Comparison of ENCODE assay signal across 9 mouse cellular contexts in the genomic region with DNA sequence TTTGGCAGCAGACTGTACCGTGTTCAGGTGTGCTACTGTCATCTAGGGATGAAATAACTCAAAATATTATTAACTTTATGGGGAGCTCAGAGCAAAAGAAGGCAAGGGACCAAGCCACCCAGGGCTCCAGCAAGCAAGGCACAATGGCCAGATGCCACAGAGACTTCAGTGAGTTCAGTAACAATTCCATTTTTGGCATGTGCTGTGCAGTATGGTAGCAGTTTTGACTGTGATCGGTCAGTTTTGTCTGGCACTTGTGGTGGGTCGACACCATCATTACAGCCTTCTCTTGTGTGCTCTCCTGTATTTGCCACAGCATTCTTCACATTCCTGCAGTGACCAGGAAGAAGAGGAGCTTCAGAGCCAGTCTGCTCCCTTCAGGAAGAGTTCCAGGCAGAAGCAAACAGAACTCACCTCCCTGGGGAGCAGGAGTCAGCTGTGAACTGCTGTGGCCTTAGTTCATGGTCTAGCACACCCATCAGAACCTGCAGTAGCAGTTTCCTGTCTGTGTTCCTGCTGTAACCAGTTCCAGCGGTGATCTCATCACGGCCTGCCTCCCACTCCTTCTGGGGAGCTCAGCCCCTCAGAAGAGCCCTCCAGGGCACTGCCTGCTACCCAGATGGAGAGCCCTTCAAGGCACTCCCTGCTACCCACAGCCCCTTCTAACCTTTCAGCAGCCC. TPM values are rescaled to one million over a fixed set of nuclear protein-coding genes. Genes with fewer than 3 reads are reported as not detected.
DNase-seq lines count a peak whose midpoint lies in the region; ATAC-seq and TF ChIP-seq lines count a peak whose summit lies in the region.
"Had no signal": no experiment of that assay in that cellular context is flagged by ENCODE, and none has a peak within 500 bp of the region (broad histone marks: within the 10 kb centered on the region; RNA-seq: fewer than 3 reads in every experiment).

No protein-coding gene starts in this region.

- peak; percentile 41 for DNase-seq in adrenal gland, adult 2 months
- DNase-seq in adrenal gland, adult 18-20 months (ENCODE audit: low spot score in 2 of 2) = no peak
- peak; percentile 9 for DNase-seq in forelimb bud, embryonic 11.5 days (ENCODE audit: low read depth, low spot score)
- peak; percentile 55 for DNase-seq in lung, postnatal 10 days
- no peak for DNase-seq in layer of hippocampus, adult 8-10 months (ENCODE audit: low spot score in 2 of 2)
- no peak for DNase-seq in layer of hippocampus, adult 18-20 months (ENCODE audit: low spot score in 2 of 2)
- no peak for DNase-seq in left cerebral cortex, adult 9 months (ENCODE audit: low spot score in 2 of 2)

- ATAC-seq in intestine, postnatal 0 days = 0 out of 2 replicates have a peak, but pooled peaks have one; percentile 36

- no peak overlapping the region for H3K9ac ChIP-seq in intestine, postnatal 0 days (ENCODE audit: low read depth, low read length)

- no peaks in the 10 kb centered on the region for H3K9me3 ChIP-seq in intestine, postnatal 0 days (ENCODE audit: control insufficient read depth)
- H3K9me3 ChIP-seq: megakaryocyte, embryonic 14.5 days had no signal

- H3K27me3 ChIP-seq in intestine, postnatal 0 days (replicated peaks; ENCODE audit: control insufficient read depth, insufficient read depth, low read length) = no peaks in the 10 kb centered on the region
- H3K27me3 ChIP-seq: megakaryocyte, embryonic 14.5 days had no signal

- H3K4me2 ChIP-seq in intestine, postnatal 0 days (replicated peaks; ENCODE audit: low read depth) = no peak overlapping the region

- WGBS in intestine, postnatal 0 days = 49% methylated on average over 5 of the region's 5 CpGs

- no peak overlapping the region for H3K4me3 ChIP-seq in intestine, postnatal 0 days (ENCODE audit: low read depth, low read length)

- H3K4me1 ChIP-seq in intestine, postnatal 0 days (replicated peaks; ENCODE audit: control insufficient read depth, insufficient read depth, low read length) = no peaks in the 10 kb centered on the region

- TF ChIP-seq CTCF in intestine, postnatal 0 days (IDR thresholded peaks at IDR 0.05; ENCODE audit: low read depth) = no peak

- H3K27ac ChIP-seq in intestine, postnatal 0 days (ENCODE audit: low read depth, low read length) = no peak overlapping the region; the same call in 1 of the 2 replicates

- H3K36me3 ChIP-seq in intestine, postnatal 0 days (ENCODE audit: control insufficient read depth, insufficient read depth) = no peaks in the 10 kb centered on the region

RNA-seq across cellular contexts. Expression of a gene that starts 16.8 kb away (rescaled TPM):
- total RNA-seq in adrenal gland, adult 2 months (2021) = 10 to 100 TPM; 22.4 to 23.7 TPM
- 9.7 and 10.0 TPM in 2 replicates for polyA plus RNA-seq in adrenal gland, adult 2 months (2012; rRNA removed)
- total RNA-seq in adrenal gland, adult 18-20 months (2021) = 10 to 100 TPM; 24.6 to 27.5 TPM
- polyA plus RNA-seq in intestine, postnatal 0 days (2015; fragmentation: Nextera tagmentation; extraction: Ambion mirVana) = 5.8 and 7.0 TPM in 2 replicates
- total RNA-seq in layer of hippocampus, adult 8-10 months (2022) = 10 to 100 TPM; 59.3 to 70.0 (median 65.4) TPM
- 10 to 100 TPM; 58.9 to 59.8 TPM for total RNA-seq in layer of hippocampus, adult 18-20 months (2021)

Comparison
In these comparisons a context has a peak if more than half of its experiments do, and no peak if none do; other contexts are left out.
1. DNase-seq: peak in adrenal gland, adult 2 months (single experiment), forelimb bud, embryonic 11.5 days (single experiment) and lung, postnatal 10 days (single experiment); none in adrenal gland, adult 18-20 months (0 of 2), layer of hippocampus, adult 8-10 months (0 of 2), layer of hippocampus, adult 18-20 months (0 of 2) and left cerebral cortex, adult 9 months (0 of 2).